8 mouse cellular contexts compared by ENCODE assay signal in the genomic region with DNA sequence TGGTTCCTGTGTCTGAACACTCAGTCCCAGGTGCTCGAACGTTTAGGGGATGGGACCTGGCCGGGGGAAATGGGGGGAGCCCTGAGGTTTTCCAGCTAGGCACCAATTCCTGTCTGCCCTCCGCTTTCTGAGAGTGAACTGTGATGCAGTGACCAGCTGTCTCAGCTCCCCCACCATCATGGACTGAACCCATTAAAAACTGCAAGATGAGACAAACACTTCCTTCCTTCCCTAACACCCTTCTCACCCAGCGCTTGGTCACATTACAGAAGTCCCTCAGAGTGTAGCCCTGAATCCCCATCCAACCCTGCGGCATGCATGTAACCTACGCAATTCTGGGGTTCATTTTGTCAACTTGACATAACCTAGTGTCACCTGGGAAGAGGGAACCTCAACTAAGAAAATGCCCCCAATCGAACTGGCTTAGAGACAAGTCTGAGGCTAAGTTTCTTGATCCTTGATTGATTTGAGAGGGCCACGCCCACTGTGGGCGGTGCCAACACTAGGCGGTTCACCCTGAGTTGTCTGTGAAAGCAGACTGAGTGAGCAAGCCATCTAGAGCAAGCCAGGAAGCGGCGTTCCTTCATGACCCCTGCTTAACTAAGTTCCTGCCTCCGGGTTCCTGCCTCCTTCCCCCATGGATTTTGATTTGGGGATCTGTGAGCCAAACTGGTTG. TPM values are rescaled to one million over a fixed set of nuclear protein-coding genes. Genes with fewer than 3 reads are reported as not detected.
DNase-seq lines count a peak whose midpoint lies in the region; ATAC-seq lines count a peak whose summit lies in the region.

No protein-coding gene starts in this region.

- no peak overlapping the region for H3K4me3 ChIP-seq in embryonic facial prominence, embryonic 12.5 days
- no peak overlapping the region for H3K4me3 ChIP-seq in kidney, embryonic 14.5 days (ENCODE audit: low read length)
- H3K4me3 ChIP-seq in midbrain, embryonic 11.5 days (ENCODE audit: low read depth, low read length): no peak overlapping the region

- WGBS in embryonic facial prominence, embryonic 12.5 days: 50% methylated on average over 14 of the region's 14 CpGs
- 34% methylated on average over 14 of the region's 14 CpGs for WGBS in kidney, embryonic 14.5 days
- 54% methylated on average over 14 of the region's 14 CpGs for WGBS in midbrain, embryonic 11.5 days

- H3K27me3 ChIP-seq in embryonic facial prominence, embryonic 12.5 days: no peaks in the 10 kb centered on the region
- no peaks in the 10 kb centered on the region for H3K27me3 ChIP-seq in kidney, embryonic 14.5 days (ENCODE audit: control insufficient read depth, insufficient read depth, low read length)
- no peaks in the 10 kb centered on the region for H3K27me3 ChIP-seq in midbrain, embryonic 11.5 days (ENCODE audit: control insufficient read depth, insufficient read depth, low read length)

- no peaks in the 10 kb centered on the region for H3K9me3 ChIP-seq in embryonic facial prominence, embryonic 12.5 days
- H3K9me3 ChIP-seq in kidney, embryonic 14.5 days (ENCODE audit: control insufficient read depth, low read length): no peaks in the 10 kb centered on the region
- H3K9me3 ChIP-seq in midbrain, embryonic 11.5 days (ENCODE audit: control insufficient read depth, low read length): no peaks in the 10 kb centered on the region

- peaks cover 91% of the 10 kb centered on the region for H3K4me1 ChIP-seq in embryonic facial prominence, embryonic 12.5 days
- H3K4me1 ChIP-seq in kidney, embryonic 14.5 days (ENCODE audit: control insufficient read depth, insufficient read depth, low read length): peaks cover 82% of the 10 kb centered on the region
- peaks cover 66% of the 10 kb centered on the region for H3K4me1 ChIP-seq in midbrain, embryonic 11.5 days (ENCODE audit: control insufficient read depth, insufficient read depth, low read length)

- H3K9ac ChIP-seq in embryonic facial prominence, embryonic 12.5 days: no peak overlapping the region
- H3K9ac ChIP-seq in kidney, embryonic 14.5 days (ENCODE audit: low read depth, low read length): no peak overlapping the region
- H3K9ac ChIP-seq in midbrain, embryonic 11.5 days (ENCODE audit: low read length): peak overlapping the region; percentile 24; the same call in 1 of the 2 replicates

- H3K27ac ChIP-seq in embryonic facial prominence, embryonic 12.5 days: peak overlapping the region; percentile 55; the same call in 1 of the 2 replicates
- H3K27ac ChIP-seq in kidney, embryonic 14.5 days (ENCODE audit: low read depth, low read length): peak overlapping the region; percentile 7; the same call in 1 of the 2 replicates
- H3K27ac ChIP-seq in midbrain, embryonic 11.5 days (ENCODE audit: low read depth, low read length): peak overlapping the region; percentile 30

- peak; percentile 60 for DNase-seq in kidney, adult 11 months
- DNase-seq in kidney, adult 18-20 months: no peak
- no peak for DNase-seq in midbrain, embryonic 11.5 days (ENCODE audit: low spot score, missing footprints)
- DNase-seq in thymus, postnatal 4 days: peak; percentile 73
- DNase-seq in cerebellum, postnatal 25 days: no peak

- no peak overlapping the region for H3K4me2 ChIP-seq in embryonic facial prominence, embryonic 12.5 days (replicated peaks)
- no peak overlapping the region for H3K4me2 ChIP-seq in kidney, embryonic 14.5 days (replicated peaks; ENCODE audit: low read depth, low read length)
- H3K4me2 ChIP-seq in midbrain, embryonic 11.5 days: no peak overlapping the region

- H3K36me3 ChIP-seq in embryonic facial prominence, embryonic 12.5 days: peaks cover 6% of the 10 kb centered on the region; the same call in 1 of the 2 replicates
- no peaks in the 10 kb centered on the region for H3K36me3 ChIP-seq in kidney, embryonic 14.5 days (ENCODE audit: control insufficient read depth, insufficient read depth, low read length)
- no peaks in the 10 kb centered on the region for H3K36me3 ChIP-seq in midbrain, embryonic 11.5 days (ENCODE audit: control insufficient read depth, insufficient read depth, low read length)

- ATAC-seq in embryonic facial prominence, embryonic 12.5 days (ENCODE audit: insufficient number of reproducible peaks, insufficient read depth, low FRiP score, low TSS enrichment): no peak
- no peak for ATAC-seq in kidney, embryonic 14.5 days (ENCODE audit: low FRiP score, low TSS enrichment)
- ATAC-seq in midbrain, embryonic 11.5 days (ENCODE audit: low FRiP score): no peak
- ATAC-seq in granulocyte monocyte progenitor cell, adult 5-6 weeks (replicated peaks; ENCODE audit: poor library complexity, severe bottlenecking): no peak

RNA-seq across cellular contexts. Expression of gene Ncor2, which starts 41.9 kb away (rescaled TPM):
- polyA plus RNA-seq in embryonic facial prominence, embryonic 12.5 days (2016; fragmentation: Nextera tagmentation; extraction: Ambion mirVana): 31.6 and 33.4 TPM in 2 replicates
- 34.6 and 35.0 TPM in 2 replicates for polyA plus RNA-seq in kidney, embryonic 14.5 days (2014; fragmentation: Nextera tagmentation; extraction: Ambion mirVana)
- 13.4 and 14.7 TPM in 2 replicates for polyA plus RNA-seq in midbrain, embryonic 11.5 days (2014; fragmentation: Nextera tagmentation; extraction: Ambion mirVana)
- 47.9 and 77.4 TPM in 2 replicates for total RNA-seq in granulocyte monocyte progenitor cell, adult 5-6 weeks (2014; fragmentation: Nextera tagmentation)
- total RNA-seq in granulocyte monocyte progenitor cell, adult 5-6 weeks (2017): 5.3 and 11.8 TPM in 2 replicates

Comparison
In these comparisons a context has a peak if more than half of its experiments do, and no peak if none do; other contexts are left out.
1. DNase-seq: peak in kidney, adult 11 months (single experiment) and thymus, postnatal 4 days (single experiment); none in kidney, adult 18-20 months (single experiment), midbrain, embryonic 11.5 days (single experiment) and cerebellum, postnatal 25 days (0 of 2).
2. Peak in every context shown above with its lines, with median percentiles within 50 percentile points of each other: H3K27ac ChIP-seq.